In genomic region chr3:145627830-145628229, GRCm38 (mm10) we compare ENCODE assay signal across 8 mouse cellular contexts. TPM values are rescaled to one million over a fixed set of nuclear protein-coding genes. Genes with fewer than 3 reads are reported as not detected.
DNase-seq lines count a peak whose midpoint lies in the region; ATAC-seq lines count a peak whose summit lies in the region.

No protein-coding gene starts in this region.

- DNase-seq in frontal cortex, postnatal 10 days (ENCODE audit: low spot score in 2 of 2) = no peak
- DNase-seq in neural tube, embryonic 10.5 days (ENCODE audit: extremely low spot score, low spot score) = peak; percentile 45
- DNase-seq in gastrocnemius, postnatal 10 days = no peak
- no peak for DNase-seq in MN1 (ENCODE audit: low spot score)

- peak; percentile 82 for ATAC-seq in frontal cortex, adult (ENCODE audit: low TSS enrichment)
- no peak for ATAC-seq in neural tube, embryonic 15.5 days (ENCODE audit: low FRiP score)
- ATAC-seq in hindbrain, embryonic 16.5 days = 0 out of 2 replicates have a peak, but pooled peaks have one; percentile 46
- ATAC-seq in stomach, embryonic 15.5 days (ENCODE audit: insufficient read depth, low FRiP score, low read depth) = peak; percentile 59; the same call in 1 of the 2 replicates

- H3K9ac ChIP-seq in neural tube, embryonic 15.5 days (replicated peaks) = no peak overlapping the region
- H3K9ac ChIP-seq in hindbrain, embryonic 16.5 days (ENCODE audit: low read depth, low read length) = no peak overlapping the region
- no peak overlapping the region for H3K9ac ChIP-seq in stomach, embryonic 15.5 days

- H3K4me2 ChIP-seq in neural tube, embryonic 15.5 days = no peak overlapping the region
- no peak overlapping the region for H3K4me2 ChIP-seq in hindbrain, embryonic 16.5 days (ENCODE audit: low read length)
- no peak overlapping the region for H3K4me2 ChIP-seq in stomach, embryonic 15.5 days

- H3K4me1 ChIP-seq in neural tube, embryonic 15.5 days = peaks cover 7% of the 10 kb centered on the region; the same call in 1 of the 2 replicates
- H3K4me1 ChIP-seq in hindbrain, embryonic 16.5 days (ENCODE audit: control insufficient read depth, insufficient read depth, low read depth, low read length) = no peaks in the 10 kb centered on the region
- H3K4me1 ChIP-seq in stomach, embryonic 15.5 days = 0 out of 2 replicates have a peak, but pooled peaks cover 3% of the 10 kb centered on the region

- no peak overlapping the region for H3K4me3 ChIP-seq in neural tube, embryonic 15.5 days (replicated peaks)
- H3K4me3 ChIP-seq in hindbrain, embryonic 16.5 days (ENCODE audit: low read length) = no peak overlapping the region
- H3K4me3 ChIP-seq in stomach, embryonic 15.5 days (replicated peaks) = no peak overlapping the region

- WGBS in neural tube, embryonic 15.5 days = 79% methylated on average over 3 of the region's 3 CpGs
- 75% methylated on average over 3 of the region's 3 CpGs for WGBS in hindbrain, embryonic 16.5 days
- 81% methylated on average over 3 of the region's 3 CpGs for WGBS in stomach, embryonic 15.5 days

- H3K36me3 ChIP-seq in neural tube, embryonic 15.5 days = no peaks in the 10 kb centered on the region
- H3K36me3 ChIP-seq in hindbrain, embryonic 16.5 days (ENCODE audit: control insufficient read depth, insufficient read depth, low read length) = no peaks in the 10 kb centered on the region
- H3K36me3 ChIP-seq in stomach, embryonic 15.5 days = no peaks in the 10 kb centered on the region

- no peak overlapping the region for H3K27ac ChIP-seq in neural tube, embryonic 15.5 days (replicated peaks)
- no peak overlapping the region for H3K27ac ChIP-seq in hindbrain, embryonic 16.5 days (ENCODE audit: low read depth, low read length)
- H3K27ac ChIP-seq in stomach, embryonic 15.5 days = no peak overlapping the region

- H3K9me3 ChIP-seq in neural tube, embryonic 15.5 days (replicated peaks) = no peaks in the 10 kb centered on the region
- H3K9me3 ChIP-seq in hindbrain, embryonic 16.5 days (ENCODE audit: control insufficient read depth, low read length) = no peaks in the 10 kb centered on the region
- H3K9me3 ChIP-seq in stomach, embryonic 15.5 days = no peaks in the 10 kb centered on the region

- H3K27me3 ChIP-seq in neural tube, embryonic 15.5 days (replicated peaks) = no peaks in the 10 kb centered on the region
- no peaks in the 10 kb centered on the region for H3K27me3 ChIP-seq in hindbrain, embryonic 16.5 days (replicated peaks; ENCODE audit: control insufficient read depth, insufficient read depth, low read length)
- H3K27me3 ChIP-seq in stomach, embryonic 15.5 days (replicated peaks) = no peaks in the 10 kb centered on the region

RNA-seq across cellular contexts. Expression of gene Ccn1, which starts 22.0 kb away (rescaled TPM):
- polyA plus RNA-seq in neural tube, embryonic 15.5 days (2015; fragmentation: Nextera tagmentation; extraction: Ambion mirVana) = 8.9 and 10.2 TPM in 2 replicates
- polyA plus RNA-seq in hindbrain, embryonic 16.5 days (2015; fragmentation: Nextera tagmentation; extraction: Ambion mirVana) = 7.5 and 8.5 TPM in 2 replicates
- polyA plus RNA-seq in stomach, embryonic 15.5 days (2015; fragmentation: Nextera tagmentation; extraction: Ambion mirVana) = 39.7 and 45.1 TPM in 2 replicates
- 10 to 100 TPM; 27.6 to 37.1 TPM for total RNA-seq in gastrocnemius, postnatal 10 days (2021)

RNA-seq across cellular contexts. Expression of gene Znhit6, which starts 51.8 kb away (rescaled TPM):
- 36.6 TPM in 2 replicates for polyA plus RNA-seq in neural tube, embryonic 15.5 days (2015; fragmentation: Nextera tagmentation; extraction: Ambion mirVana)
- polyA plus RNA-seq in hindbrain, embryonic 16.5 days (2015; fragmentation: Nextera tagmentation; extraction: Ambion mirVana) = 30.5 and 34.1 TPM in 2 replicates
- polyA plus RNA-seq in stomach, embryonic 15.5 days (2015; fragmentation: Nextera tagmentation; extraction: Ambion mirVana) = 29.8 and 30.2 TPM in 2 replicates
- total RNA-seq in gastrocnemius, postnatal 10 days (2021) = 10 to 100 TPM; 13.2 to 13.3 TPM
